Mouse (Mus musculus): ENCODE measurements around the gene Dnajc3. TPM values are rescaled to one million over a fixed set of nuclear protein-coding genes. Genes with fewer than 3 reads are reported as not detected.

Gene Dnajc3
- polyA plus RNA-seq, 1 experiment from 2014 or later = 45.8 TPM

- Histone ChIP-seq H3K27ac (no peak overlapping the region), H3K4me2 (no peak overlapping the region), H3K36me3 (peaks cover 24% of the 10 kb centered on the region), H3K27me3 (no peaks in the 10 kb centered on the region), H3K4me3 (replicated peaks) (no peak overlapping the region), H3K9me3 (replicated peaks) (no peaks in the 10 kb centered on the region), H3K9ac (no peak overlapping the region), H3K4me1 (no peaks in the 10 kb centered on the region)
- WGBS = 64% methylated on average over 13 of the region's 13 CpGs
- ATAC-seq (replicated peaks; ENCODE audit: low FRiP score) = peak; percentile 73
Measured at GRCm38 (mm10) chr14:118987523-118988496, 50.0 kb downstream of the Dnajc3 start.

DNA sequence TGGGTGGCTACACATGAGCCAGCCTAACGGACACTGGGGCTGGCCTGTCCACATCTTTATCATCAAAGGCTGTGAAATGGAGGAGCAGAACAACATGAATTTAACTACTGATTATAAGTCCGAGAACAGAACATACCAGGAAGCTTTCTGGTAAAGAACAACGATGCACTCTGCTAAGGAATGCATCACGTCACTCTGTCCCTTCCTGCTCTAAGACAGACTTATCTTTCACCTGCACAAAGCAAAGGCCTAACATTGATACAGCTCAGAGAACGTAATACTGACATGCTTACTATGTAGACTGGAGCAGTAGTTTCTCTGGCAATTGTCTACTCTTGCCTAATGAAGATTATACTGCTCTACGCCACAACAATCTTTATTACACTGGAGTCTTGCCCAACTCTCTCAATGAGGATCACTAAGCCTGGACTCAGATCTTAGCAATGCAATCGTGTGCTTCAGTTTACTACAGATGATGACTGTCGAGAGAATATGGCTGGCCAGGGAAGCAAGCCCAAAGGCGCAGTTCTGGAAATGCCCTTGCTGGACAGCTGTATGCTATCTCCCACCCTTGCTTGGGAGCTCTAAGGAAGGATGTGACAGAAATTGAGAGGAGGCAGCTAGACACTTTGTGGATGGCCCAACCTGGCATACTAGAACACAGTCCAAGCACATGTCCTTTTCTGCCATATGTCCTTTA lies 57.6 kb downstream of the Dnajc3 start:
- 91% methylated on average over 9 of the region's 9 CpGs for WGBS
- no peak for ATAC-seq (replicated peaks; ENCODE audit: low FRiP score)
- Histone ChIP-seq H3K9me3 (replicated peaks) (no peaks in the 10 kb centered on the region), H3K36me3 (peaks cover 53% of the 10 kb centered on the region), H3K4me1 (no peaks in the 10 kb centered on the region), H3K9ac (no peak overlapping the region), H3K4me2 (no peak overlapping the region), H3K27me3 (no peaks in the 10 kb centered on the region), H3K27ac (no peak overlapping the region), H3K4me3 (replicated peaks) (no peak overlapping the region)

- Histone ChIP-seq H3K36me3 (peaks cover 28% of the 10 kb centered on the region), H3K27me3 (no peaks in the 10 kb centered on the region), H3K4me3 (replicated peaks) (no peak overlapping the region), H3K9ac (no peak overlapping the region), H3K4me1 (peaks cover 12% of the 10 kb centered on the region), H3K9me3 (replicated peaks) (no peaks in the 10 kb centered on the region), H3K27ac (no peak overlapping the region), H3K4me2 (no peak overlapping the region)
- no peak for ATAC-seq (replicated peaks; ENCODE audit: low FRiP score)
Measured at GRCm38 (mm10) chr14:119003320-119003719, 65.5 kb downstream of the Dnajc3 start.

GRCm38 (mm10) chr14:119005834-119006233 lies 68.1 kb downstream of the Dnajc3 start:
- H3K36me3 ChIP-seq = peaks cover 22% of the 10 kb centered on the region
- 9% methylated on average over 5 of the region's 5 CpGs for WGBS
- H3K4me2 ChIP-seq = peak overlapping the region; percentile 83
- H3K27me3 ChIP-seq = no peaks in the 10 kb centered on the region
- H3K4me1 ChIP-seq = peaks cover 12% of the 10 kb centered on the region
- peak overlapping the region; percentile 37 for H3K27ac ChIP-seq
- no peak overlapping the region for H3K4me3 ChIP-seq (replicated peaks)
- no peaks in the 10 kb centered on the region for H3K9me3 ChIP-seq (replicated peaks)
- H3K9ac ChIP-seq = no peak overlapping the region
- no peak for ATAC-seq (replicated peaks; ENCODE audit: low FRiP score)

- Histone ChIP-seq H3K9me3 (replicated peaks) (no peaks in the 10 kb centered on the region), H3K4me2 (peak overlapping the region; percentile 83), H3K9ac (peak overlapping the region; percentile 49), H3K27me3 (no peaks in the 10 kb centered on the region), H3K36me3 (peaks cover 21% of the 10 kb centered on the region), H3K4me3 (replicated peaks) (peak overlapping the region; percentile 54), H3K4me1 (peaks cover 12% of the 10 kb centered on the region), H3K27ac (peak overlapping the region; percentile 89)
- ATAC-seq (replicated peaks; ENCODE audit: low FRiP score) = no peak
- 1% methylated on average over 46 of the region's 49 CpGs for WGBS
Measured at GRCm38 (mm10) chr14:119006441-119007102, 68.8 kb downstream of the Dnajc3 start.

GRCm38 (mm10) chr14:119007103-119007951 lies 69.6 kb downstream of the Dnajc3 start:
- Histone ChIP-seq H3K9me3 (replicated peaks) (no peaks in the 10 kb centered on the region), H3K27me3 (no peaks in the 10 kb centered on the region), H3K36me3 (peaks cover 22% of the 10 kb centered on the region), H3K4me3 (replicated peaks) (peak overlapping the region; percentile 54), H3K4me1 (peaks cover 12% of the 10 kb centered on the region), H3K9ac (peak overlapping the region; percentile 49), H3K4me2 (peak overlapping the region; percentile 83), H3K27ac (peak overlapping the region; percentile 89)
- peak; percentile 100 for ATAC-seq (replicated peaks; ENCODE audit: low FRiP score)
- under 1% methylated on average over 13 of the region's 13 CpGs for WGBS

DNA sequence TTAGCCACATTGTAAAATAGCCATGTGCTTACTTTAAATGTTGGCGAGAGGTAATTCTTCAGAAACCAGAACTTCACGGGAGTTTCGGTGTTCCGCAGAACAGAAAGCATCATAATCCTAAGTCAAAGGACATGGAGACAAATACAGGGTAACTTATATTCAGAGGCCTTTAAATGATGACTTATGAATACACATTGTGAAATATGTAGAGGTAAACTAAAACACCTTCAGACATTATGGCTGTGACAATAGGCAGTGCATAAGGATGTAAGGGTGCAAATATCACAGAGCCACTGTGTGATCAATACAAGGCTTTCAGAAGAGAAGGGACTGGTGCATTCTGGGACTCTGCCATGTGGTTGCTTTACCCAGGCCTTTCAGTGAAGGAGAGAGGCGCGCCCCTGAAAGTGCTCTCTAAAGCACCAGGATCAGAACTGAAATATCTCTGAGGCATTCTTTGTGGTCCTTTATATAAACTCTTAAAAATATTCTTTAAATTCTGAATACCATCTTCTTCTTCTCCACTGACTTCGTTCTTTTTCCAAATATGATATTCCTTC lies 70.3 kb downstream of the Dnajc3 start:
- no peaks in the 10 kb centered on the region for H3K27me3 ChIP-seq
- H3K36me3 ChIP-seq = peaks cover 21% of the 10 kb centered on the region
- ATAC-seq (replicated peaks; ENCODE audit: low FRiP score) = no peak
- peak overlapping the region; percentile 83 for H3K4me2 ChIP-seq
- H3K9ac ChIP-seq = peak overlapping the region; percentile 46
- 52% methylated on average over 7 of the region's 7 CpGs for WGBS
- no peaks in the 10 kb centered on the region for H3K9me3 ChIP-seq (replicated peaks)
- H3K4me1 ChIP-seq = peaks cover 12% of the 10 kb centered on the region
- H3K4me3 ChIP-seq (replicated peaks) = peak overlapping the region; percentile 54
- H3K27ac ChIP-seq = peak overlapping the region; percentile 75; the same call in 1 of the 2 replicates

GRCm38 (mm10) chr14:119009531-119009930 lies 71.8 kb downstream of the Dnajc3 start:
- no peak for ATAC-seq (replicated peaks; ENCODE audit: low FRiP score)
- no peaks in the 10 kb centered on the region for H3K27me3 ChIP-seq
- H3K36me3 ChIP-seq = peaks cover 24% of the 10 kb centered on the region

GRCm38 (mm10) chr14:119012607-119013431 lies 75.0 kb downstream of the Dnajc3 start:
- Histone ChIP-seq H3K4me2 (peak overlapping the region; percentile 34), H3K27me3 (no peaks in the 10 kb centered on the region), H3K4me3 (replicated peaks) (no peak overlapping the region), H3K9me3 (replicated peaks) (no peaks in the 10 kb centered on the region), H3K9ac (no peak overlapping the region), H3K4me1 (peaks cover 4% of the 10 kb centered on the region; the same call in 1 of the 2 replicates), H3K27ac (no peak overlapping the region), H3K36me3 (peaks cover 33% of the 10 kb centered on the region)
- ATAC-seq (replicated peaks; ENCODE audit: low FRiP score) = no peak; the same call in 1 of the 2 replicates
- 71% methylated on average over 23 of the region's 23 CpGs for WGBS

More at GRCm38 (mm10) chr14:119009531-119009930, 71.8 kb downstream of the Dnajc3 start:
- Histone ChIP-seq H3K4me3 (replicated peaks) (no peak overlapping the region), H3K9me3 (replicated peaks) (no peaks in the 10 kb centered on the region), H3K27ac (no peak overlapping the region), H3K4me1 (peaks cover 12% of the 10 kb centered on the region), H3K9ac (no peak overlapping the region), H3K4me2 (no peak overlapping the region)
- WGBS = 95% methylated on average over 2 of the region's 2 CpGs

DNA sequence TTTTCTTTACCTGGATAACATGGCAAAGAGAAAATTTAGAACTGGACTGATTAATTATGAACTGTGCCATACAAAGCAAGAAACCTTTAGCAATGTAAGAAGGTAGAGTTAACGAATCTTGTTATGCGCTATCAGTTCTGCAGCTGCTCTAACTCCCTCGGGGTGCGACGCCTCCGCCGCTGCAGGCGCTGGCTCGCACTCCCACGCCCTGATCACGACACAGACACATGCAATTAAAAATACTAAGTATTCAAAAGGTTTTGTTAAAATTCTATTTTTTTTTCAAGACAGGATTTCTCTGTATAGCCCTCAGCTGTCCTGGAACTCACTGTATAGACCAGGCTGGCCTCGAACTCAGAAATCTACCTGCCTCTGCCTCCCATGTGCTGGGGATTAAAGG lies 75.8 kb downstream of the Dnajc3 start:
- H3K4me1 ChIP-seq = no peaks in the 10 kb centered on the region
- no peak overlapping the region for H3K9ac ChIP-seq
- H3K9me3 ChIP-seq (replicated peaks) = no peaks in the 10 kb centered on the region
- 75% methylated on average over 12 of the region's 12 CpGs for WGBS
- no peak overlapping the region for H3K4me2 ChIP-seq
- ATAC-seq (replicated peaks; ENCODE audit: low FRiP score) = no peak
- peaks cover 37% of the 10 kb centered on the region for H3K36me3 ChIP-seq
- no peak overlapping the region for H3K27ac ChIP-seq
- no peaks in the 10 kb centered on the region for H3K27me3 ChIP-seq
- H3K4me3 ChIP-seq (replicated peaks) = no peak overlapping the region

Measured in kidney, embryonic 15.5 days (tissue).